Mouse (Mus musculus) megakaryocyte, embryonic 14.5 days (primary cell): ENCODE results near the gene Epha6. TPM values are rescaled to one million over a fixed set of nuclear protein-coding genes. Genes with fewer than 3 reads are reported as not detected.

ENCODE experiments used
- H3K27me3 ChIP-seq: replicated peaks from 2 replicates; pipeline ENCODE3; 2012; ENCODE audit warnings: inconsistent platforms
- H3K36me3 ChIP-seq: replicated peaks from 2 replicates; pipeline ENCODE3; 2012; ENCODE audit warnings: low read length, inconsistent platforms, mixed read lengths
- H3K4me1 ChIP-seq: 2 replicates; pipeline ENCODE4 v1.6.1; 2012; ENCODE audit warnings: inconsistent platforms
- H3K4me3 ChIP-seq: replicated peaks from 2 replicates; pipeline ENCODE3; 2012; ENCODE audit warnings: moderate library complexity, mild to moderate bottlenecking, inconsistent platforms
- H3K9me3 ChIP-seq: 2 replicates; pipeline ENCODE4 v1.6.1; 2012; ENCODE audit warnings: inconsistent platforms
- FLI1 ChIP-seq: IDR thresholded peaks from 2 replicates; pipeline ENCODE4 v1.6.1; 2012; ENCODE audit warnings: low read length, inconsistent platforms, mixed read lengths
- GATA1 ChIP-seq: IDR thresholded peaks from 3 replicates; pipeline ENCODE4 v1.6.1; 2012; ENCODE audit warnings: mixed read lengths, low read length, inconsistent platforms, borderline replicate concordance
- polyA plus RNA-seq: library from polyadenylated mRNA; stranded (reverse); fragments of >175 nt; gene quantifications from 2 replicates; pipeline ENCODE4 v1.2.3, GENCODE M21; 2012; ENCODE audit warnings: low replicate concordance; ENCODE audit not compliant: insufficient read depth

The Epha6 gene
- polyA plus RNA-seq, 1 experiment: not detected

- Histone ChIP-seq H3K4me3 (no peak overlapping the region), H3K27me3 (no peaks in the 10 kb centered on the region), H3K9me3 (no peaks in the 10 kb centered on the region), H3K4me1 (no peaks in the 10 kb centered on the region), H3K36me3 (no peaks in the 10 kb centered on the region)
- TF ChIP-seq FLI1 (no peak), GATA1 (no peak)
These were observed 95.6 kb downstream of the Epha6 start for GRCm38 (mm10) chr16:60509707-60510106.

DNA sequence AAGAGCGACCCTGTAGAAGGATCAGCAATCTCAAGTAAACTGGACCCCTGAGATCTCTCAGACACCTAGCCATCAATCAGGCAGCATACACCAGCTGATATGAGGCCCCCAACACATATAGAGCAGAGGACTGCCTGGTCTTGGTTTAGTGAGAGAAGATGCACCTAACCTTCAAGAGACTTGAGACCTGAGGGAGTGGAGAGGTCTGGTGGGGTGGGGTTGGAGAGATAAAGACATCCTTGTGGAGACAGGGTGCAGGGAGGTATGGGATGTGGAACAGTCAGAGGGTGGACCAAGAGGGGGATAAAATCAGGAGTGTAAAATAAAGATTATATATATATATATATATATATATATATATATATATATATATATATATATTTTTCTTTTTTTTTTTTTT lies 105.8 kb downstream of the Epha6 start:
- no peak overlapping the region for H3K4me3 ChIP-seq
- H3K9me3 ChIP-seq: no peaks in the 10 kb centered on the region
- no peaks in the 10 kb centered on the region for H3K27me3 ChIP-seq
- no peaks in the 10 kb centered on the region for H3K36me3 ChIP-seq
- H3K4me1 ChIP-seq: no peaks in the 10 kb centered on the region
- TF ChIP-seq GATA1: no peak
- no peak for TF ChIP-seq FLI1

GRCm38 (mm10) chr16:60475776-60476175 lies 129.6 kb downstream of the Epha6 start:
- Histone ChIP-seq H3K27me3 (no peaks in the 10 kb centered on the region), H3K9me3 (no peaks in the 10 kb centered on the region), H3K36me3 (no peaks in the 10 kb centered on the region), H3K4me3 (no peak overlapping the region), H3K4me1 (no peaks in the 10 kb centered on the region)
- no peak for TF ChIP-seq FLI1
- no peak for TF ChIP-seq GATA1

GRCm38 (mm10) chr16:60468200-60468785 lies 137.0 kb downstream of the Epha6 start:
- H3K36me3 ChIP-seq: no peaks in the 10 kb centered on the region
- H3K27me3 ChIP-seq: no peaks in the 10 kb centered on the region
- TF ChIP-seq FLI1 (no peak), GATA1 (no peak)
- H3K4me1 ChIP-seq: no peaks in the 10 kb centered on the region
- no peaks in the 10 kb centered on the region for H3K9me3 ChIP-seq
- H3K4me3 ChIP-seq: no peak overlapping the region

DNA sequence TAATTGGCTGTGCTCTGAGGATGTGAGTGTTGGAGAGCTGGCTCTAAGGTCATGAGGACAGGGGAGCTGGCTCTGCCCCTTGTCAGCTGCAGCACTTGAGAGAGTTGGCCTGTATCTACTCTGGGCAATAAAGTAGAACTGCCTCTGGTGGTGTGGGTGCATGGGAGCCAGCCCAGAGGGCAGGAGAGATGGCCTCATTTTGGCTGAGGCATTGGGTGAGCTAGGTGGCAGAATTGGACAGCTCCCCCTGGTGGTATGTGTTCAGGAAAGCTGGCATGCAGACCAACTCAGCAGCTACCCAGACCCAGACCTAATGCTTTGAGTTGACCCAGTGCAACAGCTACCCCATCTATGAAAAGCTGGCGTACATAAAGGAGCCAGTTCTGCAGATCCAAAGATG lies 170.0 kb downstream of the Epha6 start:
- TF ChIP-seq FLI1: no peak
- no peak for TF ChIP-seq GATA1
- Histone ChIP-seq H3K4me1 (no peaks in the 10 kb centered on the region), H3K9me3 (0 out of 2 replicates have a peak, but pooled peaks cover 4% of the 10 kb centered on the region), H3K27me3 (no peaks in the 10 kb centered on the region), H3K4me3 (no peak overlapping the region), H3K36me3 (no peaks in the 10 kb centered on the region)

DNA sequence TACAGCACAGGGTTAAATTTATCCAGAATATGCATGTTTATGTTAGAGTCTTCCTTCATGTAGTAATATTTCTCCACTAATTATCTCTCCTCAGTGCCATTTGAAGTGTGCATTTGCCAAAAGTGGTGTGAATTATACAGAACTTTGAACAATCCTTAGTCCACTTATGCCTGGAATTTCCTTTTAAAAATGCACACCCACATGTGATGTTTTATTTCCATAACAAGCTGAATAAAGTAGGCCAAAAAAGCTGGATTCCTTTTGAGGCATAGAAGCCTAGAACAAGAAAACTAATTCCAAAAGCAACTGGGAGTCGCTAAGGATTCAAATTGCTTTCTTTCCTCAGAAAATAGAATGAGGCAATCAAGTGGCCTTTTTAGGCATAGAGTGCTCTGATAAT lies 171.1 kb downstream of the Epha6 start:
- Histone ChIP-seq H3K4me1 (no peaks in the 10 kb centered on the region), H3K36me3 (no peaks in the 10 kb centered on the region), H3K4me3 (no peak overlapping the region), H3K27me3 (no peaks in the 10 kb centered on the region), H3K9me3 (0 out of 2 replicates have a peak, but pooled peaks cover 4% of the 10 kb centered on the region)
- TF ChIP-seq FLI1 (no peak), GATA1 (no peak)

- Histone ChIP-seq H3K4me3 (no peak overlapping the region), H3K27me3 (no peaks in the 10 kb centered on the region), H3K9me3 (no peaks in the 10 kb centered on the region; the same call in 1 of the 2 replicates), H3K36me3 (no peaks in the 10 kb centered on the region), H3K4me1 (no peaks in the 10 kb centered on the region)
- TF ChIP-seq GATA1: no peak
- no peak for TF ChIP-seq FLI1
These were observed 210.0 kb downstream of the Epha6 start for GRCm38 (mm10) chr16:60395306-60395705.

GRCm38 (mm10) chr16:60392961-60393360 lies 212.4 kb downstream of the Epha6 start:
- TF ChIP-seq GATA1: no peak
- no peak for TF ChIP-seq FLI1
- Histone ChIP-seq H3K4me3 (no peak overlapping the region), H3K36me3 (no peaks in the 10 kb centered on the region), H3K9me3 (no peaks in the 10 kb centered on the region; the same call in 1 of the 2 replicates), H3K27me3 (no peaks in the 10 kb centered on the region), H3K4me1 (no peaks in the 10 kb centered on the region)

DNA sequence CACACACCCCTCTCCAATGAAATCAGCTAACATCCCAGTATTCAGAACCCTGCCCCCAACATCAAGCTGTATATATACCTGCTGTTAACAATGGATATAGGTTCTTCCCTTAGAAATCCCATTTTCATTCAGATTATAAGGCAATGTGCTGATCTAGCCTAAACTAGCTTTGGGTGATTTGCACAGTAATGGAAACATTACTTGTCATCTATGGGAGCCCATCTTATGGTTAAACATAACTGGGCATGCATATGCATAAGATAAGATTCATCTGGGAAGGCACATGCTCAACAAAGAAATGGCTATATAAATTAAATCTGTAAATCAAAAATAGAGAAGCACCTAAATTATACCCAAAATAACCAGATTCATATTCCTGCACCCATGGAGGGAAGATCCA lies 230.2 kb downstream of the Epha6 start:
- Histone ChIP-seq H3K4me3 (no peak overlapping the region), H3K4me1 (no peaks in the 10 kb centered on the region; the same call in 1 of the 2 replicates), H3K27me3 (no peaks in the 10 kb centered on the region), H3K9me3 (no peaks in the 10 kb centered on the region), H3K36me3 (no peaks in the 10 kb centered on the region)
- TF ChIP-seq FLI1 (no peak), GATA1 (no peak)

- no peaks in the 10 kb centered on the region for H3K27me3 ChIP-seq
- H3K36me3 ChIP-seq: no peaks in the 10 kb centered on the region
- no peak overlapping the region for H3K4me3 ChIP-seq
- no peak for TF ChIP-seq FLI1
- TF ChIP-seq GATA1: no peak
- no peaks in the 10 kb centered on the region for H3K9me3 ChIP-seq
- peaks cover 5% of the 10 kb centered on the region; the same call in 1 of the 2 replicates for H3K4me1 ChIP-seq
These were observed 321.4 kb downstream of the Epha6 start for GRCm38 (mm10) chr16:60283963-60284362.
